Mouse (Mus musculus) heart, embryonic 11.5 days (tissue): ENCODE results near the gene Lair1. TPM values are rescaled to one million over a fixed set of nuclear protein-coding genes. Genes with fewer than 3 reads are reported as not detected.

ENCODE experiments used
- polyA plus RNA-seq: library from polyadenylated mRNA; unstranded; fragments of >200 nt; fragmentation: Nextera tagmentation; extraction: Ambion mirVana; gene quantifications from 2 replicates; pipeline ENCODE4 v1.2.1, GENCODE M21; 2014

Gene Lair1
- polyA plus RNA-seq, 1 experiment from 2014 or later, result 0.86 TPM

Other genes starting within 250 kb of the Lair1 start
- gene Gm15448, start 237.5 kb downstream of the Lair1 start, polyA plus RNA-seq, result not detected in 2 replicates
- gene Pira2, start 218.2 kb downstream of the Lair1 start, polyA plus RNA-seq, result not detected in 2 replicates
- gene Gm14548, start 165.1 kb downstream of the Lair1 start, polyA plus RNA-seq, result not detected in 2 replicates
- not detected in 2 replicates for gene Lilra6, start 147.7 kb downstream of the Lair1 start, polyA plus RNA-seq
- gene Ttyh1, start 56.2 kb upstream of the Lair1 start, polyA plus RNA-seq, result 0.70 and 0.87 TPM in 2 replicates
- 42.1 and 42.6 TPM in 2 replicates for gene Leng8, start 73.8 kb upstream of the Lair1 start, polyA plus RNA-seq
- gene Leng9, start 87.2 kb upstream of the Lair1 start, polyA plus RNA-seq, result 1.4 TPM in 2 replicates
- 27.9 and 32.1 TPM in 2 replicates for gene Cdc42ep5, start 101.7 kb upstream of the Lair1 start, polyA plus RNA-seq
- not detected in 2 replicates for gene Lilra5, start 174.6 kb upstream of the Lair1 start, polyA plus RNA-seq